Mouse (Mus musculus) limb, embryonic 10.5 days (tissue): Measurements from ENCODE around the gene Hmga1b. TPM values are rescaled to one million over a fixed set of nuclear protein-coding genes. Genes with fewer than 3 reads are reported as not detected.
A peak's percentile ranks its signal among the peaks of the same experiment; 100 is the strongest.
"Not testable (repeated sequence)": the region's sequence is repeated elsewhere in the genome, so short reads cannot be mapped to it uniquely, and the experiment has no call there.

Experiments used
- DNase-seq: peaks from one replicate; pipeline ENCODE4 v3.0.0-alpha.2; 2017; ENCODE audit warnings: low spot score
- H3K27ac ChIP-seq: fragments of 300-500 bp; sonication (generic); 2 replicates; pipeline ENCODE4 v1.5.1; 2016; ENCODE audit warnings: mild to moderate bottlenecking
- H3K27me3 ChIP-seq: fragments of 300-500 bp; sonication (generic); 2 replicates; pipeline ENCODE4 v1.6.1; 2016; ENCODE audit warnings: low read depth, mild to moderate bottlenecking; ENCODE audit not compliant: poor library complexity, severe bottlenecking
- H3K36me3 ChIP-seq: fragments of 300-500 bp; sonication (generic); 2 replicates; pipeline ENCODE4 v1.6.1; 2016; ENCODE audit warnings: mild to moderate bottlenecking, moderate library complexity
- H3K4me1 ChIP-seq: fragments of 300-500 bp; sonication (generic); 2 replicates; pipeline ENCODE4 v1.6.1; 2016
- H3K4me3 ChIP-seq: fragments of 300-500 bp; sonication (generic); 2 replicates; pipeline ENCODE4 v1.5.1; 2016; ENCODE audit warnings: mild to moderate bottlenecking, moderate library complexity
- H3K9me3 ChIP-seq: fragments of 300-500 bp; sonication (generic); replicated peaks from 2 replicates; pipeline ENCODE4 v1.6.1; 2016; ENCODE audit warnings: mild to moderate bottlenecking
- WGBS: fragments of 180-500 bp; shearing (Covaris S2); methylation state at CpG from one replicate; pipeline ENCODE4 v1.1.7; 2016; 5-methylcytosine and 5-hydroxymethylcytosine counted together
- polyA plus RNA-seq: library from polyadenylated mRNA; unstranded; fragments of >200 nt; fragmentation: Nextera tagmentation; extraction: Ambion mirVana; gene quantifications from 2 replicates; pipeline ENCODE4 v1.2.1, GENCODE M21; 2016

Gene Hmga1b
- polyA plus RNA-seq, 1 experiment from 2014 or later = 9.3 TPM

DNA sequence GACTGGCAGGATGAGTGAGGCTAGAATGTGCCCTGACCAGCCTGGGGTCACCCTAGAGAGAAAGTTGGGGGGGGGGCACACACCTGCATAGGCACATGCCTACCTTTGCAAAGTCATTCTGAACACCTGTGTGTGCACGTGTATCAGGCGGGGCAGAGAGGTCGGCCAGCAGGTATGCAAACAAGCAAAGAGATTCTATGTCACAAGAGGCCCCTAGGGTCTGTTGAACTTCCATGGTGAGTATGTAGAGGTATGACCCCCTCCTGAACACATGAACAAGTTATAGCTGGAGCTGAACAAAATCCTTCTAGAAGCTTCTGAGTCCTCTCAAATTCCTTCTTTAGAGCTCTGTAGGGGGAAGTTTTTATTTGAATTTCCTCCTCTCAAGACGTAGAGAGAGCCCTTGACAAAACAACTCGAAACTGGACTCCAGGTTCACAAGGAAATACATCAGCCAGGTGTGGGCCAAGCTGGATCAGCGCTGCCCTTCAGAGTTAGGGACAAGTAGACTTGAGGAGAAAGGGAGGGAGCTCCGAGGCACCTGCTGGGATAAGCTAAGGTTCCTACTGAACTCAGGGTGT, 18.4 kb upstream of the Hmga1b start:
- Histone ChIP-seq H3K4me3 (no peak overlapping the region), H3K9me3 (no peaks in the 10 kb centered on the region), H3K4me1 (peaks cover 17% of the 10 kb centered on the region), H3K27ac (no peak overlapping the region), H3K27me3 (no peaks in the 10 kb centered on the region), H3K36me3 (no peaks in the 10 kb centered on the region)
- 77% methylated on average over 7 of the region's 7 CpGs for WGBS
- DNase-seq = no peak

DNA sequence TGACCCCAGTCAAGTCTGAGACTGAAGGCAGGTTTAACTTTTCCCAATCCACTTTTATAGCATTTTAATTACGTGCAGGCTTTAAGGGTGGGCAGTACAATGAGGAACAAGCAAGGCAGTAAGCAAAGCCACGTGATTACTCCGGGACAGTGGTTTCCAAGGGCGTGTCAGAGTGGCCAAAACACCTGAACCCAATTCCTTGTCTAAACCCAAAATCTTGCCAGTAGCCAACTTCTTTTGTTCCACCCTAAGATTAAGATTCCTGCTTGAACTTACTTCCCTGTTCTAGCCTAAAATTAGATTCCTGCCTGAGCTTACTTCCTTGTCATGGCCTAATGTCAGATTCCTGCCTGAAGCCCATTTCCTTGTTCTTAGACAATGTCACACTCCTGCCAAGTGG, 14.6 kb upstream of the Hmga1b start:
- no peak for DNase-seq
- Histone ChIP-seq H3K9me3 (no peaks in the 10 kb centered on the region), H3K4me3 (no peak overlapping the region), H3K4me1 (peaks cover 17% of the 10 kb centered on the region), H3K27ac (no peak overlapping the region), H3K27me3 (no peaks in the 10 kb centered on the region), H3K36me3 (no peaks in the 10 kb centered on the region)
- WGBS = 54% methylated on average over 4 of the region's 4 CpGs

DNA sequence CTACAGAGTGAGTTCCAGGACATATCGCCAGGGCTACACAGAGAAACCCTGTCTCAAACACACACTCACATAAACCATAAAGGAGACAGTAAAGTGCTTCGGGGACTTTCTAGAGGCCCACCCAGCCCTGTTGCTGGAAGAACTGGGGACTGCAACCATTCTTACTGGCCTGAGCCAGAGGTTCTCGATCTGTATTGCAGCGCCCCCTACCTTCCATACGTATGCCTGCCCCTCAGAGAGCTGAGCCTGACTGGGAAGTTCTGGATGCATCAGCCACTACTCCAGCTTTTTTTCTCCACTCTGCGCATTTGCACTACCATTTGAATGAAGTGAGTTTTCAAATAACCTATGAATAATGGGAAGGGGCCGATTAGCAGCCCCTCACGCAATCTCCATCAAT, 13.2 kb upstream of the Hmga1b start:
- DNase-seq = no peak
- H3K4me3 ChIP-seq = no peak overlapping the region
- whole genome bisulfite sequencing = 65% methylated on average over 8 of the region's 8 CpGs

DNA sequence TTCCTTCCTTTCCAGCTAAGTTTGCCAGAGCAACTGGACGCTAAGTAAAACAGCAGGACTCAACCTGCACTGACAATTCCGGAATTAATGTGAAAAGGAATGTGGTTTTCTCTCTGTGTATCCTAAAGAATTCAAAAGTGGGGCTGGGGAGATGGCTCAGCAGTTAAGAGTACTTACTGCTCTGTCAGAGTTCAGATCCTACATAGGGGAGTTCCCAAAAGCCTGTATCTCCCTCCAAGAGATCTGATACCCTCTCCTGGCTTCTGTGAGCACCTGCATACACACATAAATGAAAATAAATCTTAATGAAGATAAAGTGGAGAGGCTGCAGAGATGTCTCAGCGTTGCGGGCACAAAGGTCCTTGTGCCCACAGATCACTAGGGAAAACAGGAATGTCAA, 11.0 kb upstream of the Hmga1b start:
- Histone ChIP-seq H3K4me3 (no peak overlapping the region), H3K36me3 (no peaks in the 10 kb centered on the region), H3K4me1 (peaks cover 17% of the 10 kb centered on the region), H3K27ac (no peak overlapping the region), H3K27me3 (no peaks in the 10 kb centered on the region), H3K9me3 (no peaks in the 10 kb centered on the region)
- DNase-seq = no peak
- 83% methylated on average over 4 of the region's 4 CpGs for WGBS

More for the DNA sequence above, 13.2 kb upstream of the Hmga1b start:
- Histone ChIP-seq H3K9me3 (no peaks in the 10 kb centered on the region), H3K27ac (no peak overlapping the region), H3K27me3 (no peaks in the 10 kb centered on the region), H3K4me1 (peaks cover 17% of the 10 kb centered on the region), H3K36me3 (no peaks in the 10 kb centered on the region)

DNA sequence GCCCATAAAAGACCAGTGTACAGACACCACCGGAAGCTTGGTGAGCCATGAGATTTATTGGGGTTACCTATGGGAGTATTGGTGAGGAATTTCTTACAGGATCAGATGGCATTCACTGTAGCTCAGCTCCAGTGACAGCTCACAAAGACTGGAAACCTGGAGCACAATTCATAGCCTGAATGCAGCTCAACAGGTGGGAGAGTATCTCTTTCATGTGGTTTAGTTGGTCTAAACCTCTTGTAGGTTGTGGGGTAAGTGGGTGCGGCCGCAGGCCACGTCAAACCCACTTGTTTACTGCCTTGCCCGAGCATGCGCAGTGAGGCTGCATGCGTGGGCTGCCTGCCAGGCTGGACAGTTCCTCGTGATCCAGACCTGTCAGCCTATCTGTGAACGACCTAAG, 2.4 kb upstream of the Hmga1b start:
- H3K9me3 ChIP-seq = peaks cover 8% of the 10 kb centered on the region; the same call in 1 of the 2 replicates
- H3K4me1 ChIP-seq = 0 out of 2 replicates have a peak, but pooled peaks cover 5% of the 10 kb centered on the region
- no peak overlapping the region for H3K27ac ChIP-seq
- 90% methylated on average over 9 of the region's 9 CpGs for WGBS
- no peak for DNase-seq
- H3K4me3 ChIP-seq = no peak overlapping the region
- H3K27me3 ChIP-seq = peaks cover 26% of the 10 kb centered on the region
- no peaks in the 10 kb centered on the region for H3K36me3 ChIP-seq

DNA sequence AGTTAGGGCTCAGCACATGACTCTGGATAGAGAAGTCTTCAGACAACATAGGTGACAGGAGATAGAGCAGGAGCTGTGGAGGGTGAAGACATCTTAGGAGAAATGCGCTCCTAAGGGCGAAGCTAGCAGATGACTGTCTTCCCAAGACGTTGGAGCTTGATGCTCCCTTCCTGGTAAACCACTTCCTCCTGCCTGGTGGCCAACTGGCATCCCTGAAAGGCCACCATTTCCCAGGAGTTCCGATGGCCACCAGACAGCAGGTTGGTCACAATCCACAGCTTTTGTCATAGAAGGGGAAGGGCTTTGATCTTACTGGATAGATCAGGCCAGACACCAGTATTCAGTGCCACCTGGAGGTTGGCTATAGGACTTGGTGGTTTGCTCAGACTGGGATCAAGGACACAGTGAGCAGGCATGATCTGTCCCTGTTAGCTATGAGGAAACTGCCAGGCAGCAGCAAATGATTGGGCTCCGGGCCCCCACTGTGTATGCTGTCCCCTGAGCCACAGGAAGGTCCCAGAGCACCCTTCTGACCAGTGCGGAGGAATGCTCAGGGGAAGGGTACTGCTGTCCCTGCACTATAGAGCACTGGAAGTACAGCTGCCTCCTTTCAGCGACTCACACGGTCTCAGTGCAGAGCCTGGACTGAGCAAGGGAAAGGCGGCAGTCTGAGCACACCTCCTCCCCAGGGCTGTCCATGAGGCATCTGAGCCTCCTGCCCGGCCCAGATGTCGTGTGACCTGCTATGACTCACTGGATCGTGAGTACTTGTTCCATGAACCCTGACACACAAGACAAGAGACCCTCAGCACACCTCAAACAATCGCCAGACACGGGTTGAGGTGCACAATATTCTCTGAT, 553 bp upstream of the Hmga1b start:
- Histone ChIP-seq H3K9me3 (peaks cover 8% of the 10 kb centered on the region; the same call in 1 of the 2 replicates), H3K36me3 (no peaks in the 10 kb centered on the region), H3K4me1 (0 out of 2 replicates have a peak, but pooled peaks cover 5% of the 10 kb centered on the region), H3K27me3 (peaks cover 32% of the 10 kb centered on the region), H3K27ac (peak overlapping the region; percentile 9; the same call in 1 of the 2 replicates), H3K4me3 (no peak overlapping the region)
- DNase-seq = no peak
- WGBS = 76% methylated on average over 14 of the region's 14 CpGs

DNA sequence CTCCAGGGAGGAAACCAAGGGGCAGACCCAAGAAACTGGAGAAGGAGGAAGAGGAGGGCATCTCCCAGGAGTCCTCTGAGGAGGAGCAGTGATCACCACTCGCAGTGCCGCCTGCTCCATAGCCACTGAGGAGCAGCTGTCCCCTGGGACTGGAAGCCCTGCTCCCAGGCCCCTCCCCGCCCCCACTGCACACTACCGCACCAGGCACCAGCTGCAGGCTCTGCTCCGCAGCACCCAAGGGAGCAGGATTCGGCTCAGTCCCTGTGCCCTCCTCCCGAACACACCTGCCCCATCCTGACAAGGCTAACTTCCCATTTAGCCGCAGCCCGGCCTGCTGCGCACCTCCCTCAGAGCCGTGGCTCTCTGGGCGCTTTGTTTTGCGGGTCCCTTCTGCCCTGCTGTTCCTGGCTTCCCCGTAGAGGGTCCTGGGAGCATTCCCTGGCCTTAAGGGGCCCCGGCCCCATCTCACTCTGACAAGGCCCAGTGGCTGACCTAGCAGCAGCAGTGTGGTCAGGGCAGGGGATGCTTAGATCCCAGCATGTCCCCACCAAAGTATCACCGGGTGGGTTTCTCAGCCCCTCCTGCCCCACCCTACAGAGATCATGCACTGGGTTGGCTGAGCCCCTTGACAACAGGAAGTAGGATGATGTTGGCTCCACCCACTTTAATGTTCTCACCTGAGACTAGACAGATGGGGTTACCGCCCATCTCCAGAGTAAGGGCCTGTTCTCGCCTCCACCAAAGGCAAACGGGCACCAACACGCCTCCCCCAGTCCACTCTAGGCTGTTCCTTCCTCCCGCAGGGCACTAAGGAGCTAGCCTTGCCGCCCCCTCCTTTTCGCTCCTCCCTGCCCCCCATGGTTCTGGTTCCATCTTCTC, 766 bp downstream of the Hmga1b start:
- H3K36me3 ChIP-seq, H3K9me3 ChIP-seq, DNase-seq, H3K4me3 ChIP-seq, H3K4me1 ChIP-seq, H3K27ac ChIP-seq: not testable (repeated sequence)
- 14% methylated on average over 7 of the region's 23 CpGs for WGBS
- peaks cover 32% of the 10 kb centered on the region for H3K27me3 ChIP-seq

DNA sequence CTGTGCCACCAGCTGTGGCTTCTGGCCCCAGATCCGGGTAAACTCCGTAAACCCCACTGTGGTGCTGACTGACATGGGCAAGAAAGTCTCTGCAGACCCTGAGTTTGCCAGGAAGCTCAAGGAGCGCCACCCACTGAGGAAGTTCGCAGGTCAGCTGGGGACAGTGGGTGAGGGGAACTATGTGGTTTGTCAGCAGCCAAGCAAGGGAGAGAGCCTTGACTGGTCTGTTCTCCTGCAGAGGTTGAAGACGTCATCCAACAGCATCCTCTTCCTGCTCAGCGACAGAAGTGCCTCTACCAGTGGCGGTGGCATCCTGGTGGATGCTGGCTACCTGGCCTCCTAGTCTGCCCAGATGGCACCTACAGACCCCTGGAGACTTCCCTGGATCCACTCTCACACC, 4.4 kb downstream of the Hmga1b start:
- not testable (repeated sequence) for H3K27ac ChIP-seq, H3K9me3 ChIP-seq, H3K4me1 ChIP-seq, H3K36me3 ChIP-seq, H3K4me3 ChIP-seq, DNase-seq
- 75% methylated on average over 5 of the region's 7 CpGs for WGBS
- peaks cover 23% of the 10 kb centered on the region for H3K27me3 ChIP-seq

DNA sequence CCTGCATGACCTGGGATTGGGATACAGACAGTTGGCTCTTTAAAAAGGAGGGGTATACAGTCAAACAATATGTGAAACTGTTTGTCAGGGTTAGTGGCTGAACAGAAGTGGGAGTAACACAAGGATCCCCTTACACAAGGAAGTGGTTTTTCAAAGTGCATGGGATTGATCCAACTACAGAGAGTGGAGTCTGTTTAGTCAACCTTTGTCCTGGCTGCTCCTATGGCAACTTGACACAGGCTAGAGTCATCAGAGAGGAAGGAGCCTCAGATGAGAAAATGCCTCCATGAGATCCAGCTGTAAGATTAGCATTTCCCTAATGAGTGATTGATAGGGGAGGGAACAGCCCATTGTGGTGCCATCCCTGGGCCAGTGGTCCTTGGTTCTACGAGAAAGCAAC, 5.6 kb downstream of the Hmga1b start:
- H3K27me3 ChIP-seq = peaks cover 13% of the 10 kb centered on the region; the same call in 1 of the 2 replicates
- WGBS = 80% methylated on average over 1 of the region's 1 CpGs
- H3K4me3 ChIP-seq = no peak overlapping the region
- no peaks in the 10 kb centered on the region for H3K36me3 ChIP-seq
- no peak for DNase-seq
- no peak overlapping the region for H3K27ac ChIP-seq
- H3K4me1 ChIP-seq = no peaks in the 10 kb centered on the region
- no peaks in the 10 kb centered on the region for H3K9me3 ChIP-seq

DNA sequence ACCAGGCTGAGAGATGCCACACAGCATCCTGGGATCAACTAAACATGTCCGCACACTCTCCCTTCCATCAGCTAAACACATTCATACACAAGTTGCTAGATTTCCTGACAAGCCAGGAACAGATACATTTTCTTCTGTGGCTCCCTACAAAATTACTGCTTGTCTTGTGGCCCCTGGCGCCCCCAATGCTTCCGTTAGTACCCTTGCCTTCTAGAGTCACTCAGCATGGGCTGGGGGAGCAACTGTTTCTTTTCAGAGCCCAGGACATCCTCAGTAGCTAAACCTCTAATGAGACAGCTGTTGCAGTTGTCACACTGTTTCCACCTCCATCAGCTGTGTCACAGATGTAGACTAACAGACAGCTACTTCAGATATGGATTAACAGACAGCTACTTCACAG, 10.2 kb downstream of the Hmga1b start:
- 78% methylated on average over 3 of the region's 3 CpGs for WGBS
- Histone ChIP-seq H3K36me3 (no peaks in the 10 kb centered on the region), H3K4me3 (no peak overlapping the region), H3K9me3 (no peaks in the 10 kb centered on the region), H3K27ac (no peak overlapping the region), H3K4me1 (peaks cover 7% of the 10 kb centered on the region), H3K27me3 (no peaks in the 10 kb centered on the region)
- no peak for DNase-seq

DNA sequence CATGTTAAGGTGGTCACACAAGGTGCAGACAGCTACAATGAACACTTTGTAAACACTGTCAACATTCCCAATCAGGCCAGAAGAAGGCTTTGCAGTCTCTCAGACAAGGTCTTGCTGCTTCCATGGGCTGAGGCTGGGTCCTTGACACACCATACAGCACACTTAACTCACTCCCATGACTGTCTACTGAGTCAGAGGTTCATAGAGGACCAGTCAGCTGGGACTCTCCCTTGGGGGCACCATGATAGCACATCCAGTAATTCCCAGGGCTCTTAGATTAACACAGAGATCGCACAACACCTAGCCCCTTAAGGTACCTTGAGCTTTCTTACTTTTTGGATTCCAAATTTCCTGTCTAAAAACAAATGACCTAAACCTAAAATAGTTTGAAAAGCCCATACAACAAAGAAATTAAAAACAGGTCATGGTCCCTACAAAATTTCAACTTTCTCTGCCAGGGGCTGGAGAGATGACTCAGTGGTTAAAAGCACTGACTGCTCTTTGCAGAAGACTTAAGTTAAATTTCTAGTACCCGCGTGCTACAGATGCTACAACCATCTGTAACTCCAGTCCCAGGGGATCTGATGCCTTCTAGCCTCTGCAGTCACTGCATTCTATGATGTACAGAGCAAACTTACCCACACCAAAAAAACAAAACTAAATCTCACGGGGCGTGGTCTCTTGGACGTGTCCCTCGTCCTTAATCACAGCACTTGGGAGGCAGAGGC, 11.0 kb downstream of the Hmga1b start:
- H3K4me1 ChIP-seq = peaks cover 7% of the 10 kb centered on the region
- H3K27ac ChIP-seq = no peak overlapping the region
- no peaks in the 10 kb centered on the region for H3K27me3 ChIP-seq
- H3K36me3 ChIP-seq = no peaks in the 10 kb centered on the region
- WGBS = 92% methylated on average over 7 of the region's 7 CpGs
- H3K9me3 ChIP-seq = no peaks in the 10 kb centered on the region
- no peak for DNase-seq
- no peak overlapping the region for H3K4me3 ChIP-seq

DNA sequence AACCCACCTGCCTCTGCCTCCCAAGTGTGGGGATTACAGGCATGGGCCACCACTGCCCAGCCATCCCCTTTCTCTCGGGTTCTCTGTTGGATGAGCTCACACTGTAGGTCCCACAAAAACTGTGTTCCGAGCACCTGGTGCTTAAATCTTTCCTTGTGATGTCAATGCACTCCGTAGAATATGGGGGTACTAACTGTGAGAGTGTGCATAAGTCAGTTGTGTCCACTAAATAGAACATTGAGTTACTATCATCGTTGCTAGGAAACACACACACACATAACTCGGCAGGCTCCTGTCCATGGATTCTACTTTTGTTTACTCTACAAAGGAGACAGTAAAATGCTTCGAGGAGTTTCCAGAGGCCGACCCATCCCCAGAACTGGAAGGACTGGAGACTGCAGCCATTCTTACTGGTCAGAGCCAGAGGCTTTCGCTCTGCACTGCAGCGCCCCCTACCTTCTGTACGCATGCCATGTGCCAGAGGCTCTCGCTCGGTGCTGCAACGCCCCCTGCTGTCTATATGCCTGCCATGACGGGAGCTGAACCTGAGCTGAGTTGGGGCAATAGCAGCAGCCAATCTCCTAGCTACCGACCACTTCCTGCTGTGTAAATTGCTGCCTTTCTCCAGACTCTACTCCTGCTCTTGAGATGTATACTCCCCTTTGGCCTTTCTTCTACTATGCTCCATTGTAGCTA, 13.3 kb downstream of the Hmga1b start:
- Histone ChIP-seq H3K36me3 (peaks cover 7% of the 10 kb centered on the region), H3K4me1 (peaks cover 7% of the 10 kb centered on the region), H3K4me3 (no peak overlapping the region), H3K27ac (0 out of 2 replicates have a peak overlapping the region, but pooled peaks have one; percentile 27), H3K9me3 (no peaks in the 10 kb centered on the region), H3K27me3 (no peaks in the 10 kb centered on the region)
- 28% methylated on average over 15 of the region's 15 CpGs for WGBS
- peak; percentile 96 for DNase-seq
